Mouse (Mus musculus): ENCODE results near the gene Dhodh. TPM values are rescaled to one million over a fixed set of nuclear protein-coding genes. Genes with fewer than 3 reads are reported as not detected.

Dhodh gene
- polyA plus RNA-seq, 1 experiment from 2014 or later = 35.5 TPM

Other genes starting within 250 kb of the Dhodh start
- gene Pmfbp1, start 114.6 kb downstream of the Dhodh start, polyA plus RNA-seq (2015; fragmentation: Nextera tagmentation; extraction: Ambion mirVana) = 1.0 and 1.5 TPM in 2 replicates
- gene Dhx38, start 42.8 kb downstream of the Dhodh start, polyA plus RNA-seq (2015; fragmentation: Nextera tagmentation; extraction: Ambion mirVana) = 13.8 and 17.2 TPM in 2 replicates
- 28.7 and 29.6 TPM in 2 replicates for gene Txnl4b, start 42.8 kb downstream of the Dhodh start, polyA plus RNA-seq (2015; fragmentation: Nextera tagmentation; extraction: Ambion mirVana)
- 0.51 and 1.7 TPM in 2 replicates for gene Hp, start 29.5 kb downstream of the Dhodh start, polyA plus RNA-seq (2015; fragmentation: Nextera tagmentation; extraction: Ambion mirVana)
- gene Pkd1l3, start 5.8 kb upstream of the Dhodh start, polyA plus RNA-seq (2015; fragmentation: Nextera tagmentation; extraction: Ambion mirVana) = 0.04 and 0.22 TPM in 2 replicates
- 145 and 146 TPM in 2 replicates for gene Ist1, start 84.6 kb upstream of the Dhodh start, polyA plus RNA-seq (2015; fragmentation: Nextera tagmentation; extraction: Ambion mirVana)
- 54.0 and 62.0 TPM in 2 replicates for gene Zfp821, start 96.9 kb upstream of the Dhodh start, polyA plus RNA-seq (2015; fragmentation: Nextera tagmentation; extraction: Ambion mirVana)
- 3.3 and 3.7 TPM in 2 replicates for gene Atxn1l, start 129.1 kb upstream of the Dhodh start, polyA plus RNA-seq (2015; fragmentation: Nextera tagmentation; extraction: Ambion mirVana)
- gene Ap1g1, start 169.9 kb upstream of the Dhodh start, polyA plus RNA-seq (2015; fragmentation: Nextera tagmentation; extraction: Ambion mirVana) = 44.7 and 45.8 TPM in 2 replicates